Comparison of ENCODE assay signal across 8 mouse cellular contexts in the genomic region with DNA sequence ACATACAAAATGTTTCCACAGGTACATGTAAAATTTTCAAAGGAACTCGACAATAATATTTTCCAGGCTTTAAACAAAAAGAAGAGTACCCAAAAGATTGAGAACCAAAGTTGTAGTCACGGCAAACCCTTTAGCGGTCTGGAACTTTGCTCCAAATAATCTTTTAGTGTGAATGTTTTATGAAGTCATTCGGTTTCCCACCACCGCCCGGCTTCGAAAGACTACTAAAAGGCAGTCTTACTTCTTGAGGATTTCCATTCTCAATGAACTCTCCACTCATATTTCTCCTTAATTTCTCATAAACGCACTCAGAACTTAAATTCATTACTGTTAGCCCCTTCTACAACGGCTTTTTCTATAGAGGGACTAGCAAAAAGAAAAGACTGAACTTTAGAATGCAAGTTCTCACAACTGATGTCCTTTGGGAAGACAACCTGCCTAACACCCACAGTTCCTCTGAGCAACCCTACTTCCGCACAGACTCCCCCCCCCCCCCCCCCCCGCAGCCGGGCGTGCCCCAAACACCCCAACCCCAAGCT. TPM values are rescaled to one million over a fixed set of nuclear protein-coding genes. Genes with fewer than 3 reads are reported as not detected.
A peak's percentile ranks its signal among the peaks of the same experiment; 100 is the strongest.
DNase-seq lines count a peak whose midpoint lies in the region; ATAC-seq and TF ChIP-seq lines count a peak whose summit lies in the region.

No protein-coding gene starts in this region.

- TF ChIP-seq CTCF in lung, embryonic 14.5 days (IDR thresholded peaks at IDR 0.05; ENCODE audit: low read depth) = no peak
- TF ChIP-seq CTCF in intestine, postnatal 0 days (IDR thresholded peaks at IDR 0.05; ENCODE audit: low read depth) = no peak

- intact Hi-C loops in left cerebral cortex, postnatal 14 days (cut with DNase I) = loop anchor here (5.0 kb wide), 2 partner anchors 100 to 230 kb away; no protein-coding TSS in a partner anchor

- no peaks in the 10 kb centered on the region for H3K27me3 ChIP-seq in lung, embryonic 14.5 days (ENCODE audit: insufficient read depth, low read length)
- no peaks in the 10 kb centered on the region for H3K27me3 ChIP-seq in embryonic facial prominence, embryonic 13.5 days
- H3K27me3 ChIP-seq in intestine, postnatal 0 days (replicated peaks; ENCODE audit: control insufficient read depth, insufficient read depth, low read length) = no peaks in the 10 kb centered on the region
- H3K27me3 ChIP-seq in midbrain, embryonic 10.5 days (ENCODE audit: low read depth, poor library complexity, severe bottlenecking) = no peaks in the 10 kb centered on the region

- peak overlapping the region; percentile 93 for H3K27ac ChIP-seq in lung, embryonic 14.5 days (ENCODE audit: low read depth)
- peak overlapping the region; percentile 94 for H3K27ac ChIP-seq in embryonic facial prominence, embryonic 13.5 days
- peak overlapping the region; percentile 85 for H3K27ac ChIP-seq in intestine, postnatal 0 days (ENCODE audit: low read depth, low read length)
- H3K27ac ChIP-seq in midbrain, embryonic 10.5 days (replicated peaks) = peak overlapping the region; percentile 96

- H3K4me1 ChIP-seq in lung, embryonic 14.5 days (ENCODE audit: insufficient read depth) = no peaks in the 10 kb centered on the region
- H3K4me1 ChIP-seq in embryonic facial prominence, embryonic 13.5 days = peaks cover 11% of the 10 kb centered on the region
- no peaks in the 10 kb centered on the region for H3K4me1 ChIP-seq in intestine, postnatal 0 days (replicated peaks; ENCODE audit: control insufficient read depth, insufficient read depth, low read length)
- peaks cover 21% of the 10 kb centered on the region for H3K4me1 ChIP-seq in midbrain, embryonic 10.5 days

- WGBS in lung, embryonic 14.5 days = 7% methylated on average over 10 of the region's 13 CpGs
- 4% methylated on average over 13 of the region's 13 CpGs for WGBS in embryonic facial prominence, embryonic 13.5 days
- 2% methylated on average over 12 of the region's 13 CpGs for WGBS in intestine, postnatal 0 days
- 11% methylated on average over 12 of the region's 13 CpGs for WGBS in midbrain, embryonic 10.5 days

- H3K9ac ChIP-seq in lung, embryonic 14.5 days = peak overlapping the region; percentile 66
- H3K9ac ChIP-seq in embryonic facial prominence, embryonic 13.5 days = peak overlapping the region; percentile 82
- peak overlapping the region; percentile 59 for H3K9ac ChIP-seq in intestine, postnatal 0 days (ENCODE audit: low read depth, low read length)

- no peak for ATAC-seq in lung, embryonic 14.5 days (ENCODE audit: insufficient read depth)
- no peak for ATAC-seq in embryonic facial prominence, embryonic 13.5 days (ENCODE audit: insufficient number of reproducible peaks, insufficient read depth, low FRiP score, low TSS enrichment, low read depth)
- ATAC-seq in intestine, postnatal 0 days = no peak

- peak overlapping the region; percentile 57 for H3K4me2 ChIP-seq in lung, embryonic 14.5 days
- H3K4me2 ChIP-seq in embryonic facial prominence, embryonic 13.5 days = peak overlapping the region; percentile 60
- H3K4me2 ChIP-seq in intestine, postnatal 0 days (replicated peaks; ENCODE audit: low read depth) = peak overlapping the region; percentile 64

- no peaks in the 10 kb centered on the region for H3K9me3 ChIP-seq in lung, embryonic 14.5 days (ENCODE audit: low read depth, low read length)
- no peaks in the 10 kb centered on the region for H3K9me3 ChIP-seq in embryonic facial prominence, embryonic 13.5 days
- H3K9me3 ChIP-seq in intestine, postnatal 0 days (ENCODE audit: control insufficient read depth) = no peaks in the 10 kb centered on the region
- no peaks in the 10 kb centered on the region for H3K9me3 ChIP-seq in midbrain, embryonic 10.5 days (replicated peaks)

- H3K36me3 ChIP-seq in lung, embryonic 14.5 days (ENCODE audit: insufficient read depth) = peaks cover 15% of the 10 kb centered on the region; the same call in 1 of the 2 replicates
- H3K36me3 ChIP-seq in embryonic facial prominence, embryonic 13.5 days = peaks cover 17% of the 10 kb centered on the region
- H3K36me3 ChIP-seq in intestine, postnatal 0 days (ENCODE audit: control insufficient read depth, insufficient read depth) = 0 out of 2 replicates have a peak, but pooled peaks cover under 1% of the 10 kb centered on the region
- peaks cover 21% of the 10 kb centered on the region for H3K36me3 ChIP-seq in midbrain, embryonic 10.5 days

- DNase-seq in lung, embryonic 14.5 days = no peak
- DNase-seq in lung, adult 18-20 months = no peak
- DNase-seq in midbrain, embryonic 10.5 days (ENCODE audit: low spot score) = no peak
- DNase-seq in natural killer cell, adult 2 months (ENCODE audit: low spot score in 2 of 2) = no peak
- DNase-seq in left cerebral cortex, postnatal 14 days (ENCODE audit: low spot score in 2 of 2) = no peak
- DNase-seq in layer of hippocampus, adult 11-12 months (ENCODE audit: low spot score) = no peak

- H3K4me3 ChIP-seq in lung, embryonic 14.5 days (ENCODE audit: low read depth, low read length) = peak overlapping the region; percentile 80
- peak overlapping the region; percentile 85 for H3K4me3 ChIP-seq in embryonic facial prominence, embryonic 13.5 days
- peak overlapping the region; percentile 72 for H3K4me3 ChIP-seq in intestine, postnatal 0 days (ENCODE audit: low read depth, low read length)
- peak overlapping the region; percentile 80 for H3K4me3 ChIP-seq in midbrain, embryonic 10.5 days

RNA-seq across cellular contexts. Expression of a gene that starts 0.6 kb away (rescaled TPM):
- 61.6 and 65.8 TPM in 2 replicates for polyA plus RNA-seq in lung, embryonic 14.5 days (2014; fragmentation: Nextera tagmentation; extraction: Ambion mirVana)
- 60.0 and 69.1 TPM in 2 replicates for polyA plus RNA-seq in embryonic facial prominence, embryonic 13.5 days (2015; fragmentation: Nextera tagmentation; extraction: Ambion mirVana)
- 23.6 and 26.2 TPM in 2 replicates for polyA plus RNA-seq in intestine, postnatal 0 days (2015; fragmentation: Nextera tagmentation; extraction: Ambion mirVana)
- 80.5 and 86.2 TPM in 2 replicates for polyA plus RNA-seq in midbrain, embryonic 10.5 days (2016; fragmentation: Nextera tagmentation; extraction: Ambion mirVana)
- total RNA-seq in left cerebral cortex, postnatal 14 days (2021) = 10 to 100 TPM; 17.6 to 19.0 TPM

RNA-seq across cellular contexts. Expression of a gene that starts 0.8 kb away (rescaled TPM):
- polyA plus RNA-seq in lung, embryonic 14.5 days (2014; fragmentation: Nextera tagmentation; extraction: Ambion mirVana) = 12.3 and 14.0 TPM in 2 replicates
- 12.0 and 12.2 TPM in 2 replicates for polyA plus RNA-seq in embryonic facial prominence, embryonic 13.5 days (2015; fragmentation: Nextera tagmentation; extraction: Ambion mirVana)
- 1.1 TPM in 2 replicates for polyA plus RNA-seq in intestine, postnatal 0 days (2015; fragmentation: Nextera tagmentation; extraction: Ambion mirVana)
- 20.8 and 20.9 TPM in 2 replicates for polyA plus RNA-seq in midbrain, embryonic 10.5 days (2016; fragmentation: Nextera tagmentation; extraction: Ambion mirVana)
- total RNA-seq in left cerebral cortex, postnatal 14 days (2021) = 1 to 10 TPM; 2.3 to 2.6 TPM

RNA-seq across cellular contexts. Expression of a gene that starts 53.4 kb away (rescaled TPM):
- polyA plus RNA-seq in lung, embryonic 14.5 days (2014; fragmentation: Nextera tagmentation; extraction: Ambion mirVana) = 15.9 and 19.6 TPM in 2 replicates
- 33.4 and 37.6 TPM in 2 replicates for polyA plus RNA-seq in embryonic facial prominence, embryonic 13.5 days (2015; fragmentation: Nextera tagmentation; extraction: Ambion mirVana)
- 9.0 and 12.4 TPM in 2 replicates for polyA plus RNA-seq in intestine, postnatal 0 days (2015; fragmentation: Nextera tagmentation; extraction: Ambion mirVana)
- polyA plus RNA-seq in midbrain, embryonic 10.5 days (2016; fragmentation: Nextera tagmentation; extraction: Ambion mirVana) = 40.4 and 60.8 TPM in 2 replicates
- total RNA-seq in left cerebral cortex, postnatal 14 days (2021) = 1,000 to 10,000 TPM in 1 of 2 experiments, 100 to 1,000 TPM in 1; 969 to 1,019 TPM
